Mouse (Mus musculus) CH12F3 (cell line): ENCODE measurements around the gene Hacd4.
"Not testable (repeated sequence)": the region's sequence is repeated elsewhere in the genome, so short reads cannot be mapped to it uniquely, and the experiment has no call there.

ENCODE experiments used
- in situ Hi-C: fragments of 300-500 bp; cut with MboI; formaldehyde crosslinking; loops from 2 replicates; pipeline ENCODE4 v1.14.3; 2020; ENCODE audit warnings: low sequenced_read_pairs

Hacd4 gene

GRCm38 (mm10) chr4:88436593-88437165 lies 2.0 kb downstream of the Hacd4 start:
- in situ Hi-C loops = no loop called here

- in situ Hi-C loops = no loop called here
Observed at GRCm38 (mm10) chr4:88432412-88433024, 6.2 kb downstream of the Hacd4 start.

- in situ Hi-C loops = no loop called here
Observed at GRCm38 (mm10) chr4:88427630-88428239, 11.0 kb downstream of the Hacd4 start.

GRCm38 (mm10) chr4:88424563-88424962 lies 14.2 kb downstream of the Hacd4 start:
- in situ Hi-C loops = no loop called here

GRCm38 (mm10) chr4:88419378-88419777 lies 19.4 kb downstream of the Hacd4 start:
- in situ Hi-C loops = no loop called here

- in situ Hi-C loops = no loop called here
Observed at GRCm38 (mm10) chr4:88415017-88415416, 23.7 kb downstream of the Hacd4 start.

GRCm38 (mm10) chr4:88412331-88412730 lies 26.4 kb downstream of the Hacd4 start:
- in situ Hi-C loops = no loop called here

- in situ Hi-C loops = no loop called here
Observed at GRCm38 (mm10) chr4:88409279-88409678, 29.4 kb downstream of the Hacd4 start.

- in situ Hi-C loops = no loop called here
Observed at GRCm38 (mm10) chr4:88406887-88407696, 31.6 kb downstream of the Hacd4 start.

GRCm38 (mm10) chr4:88402884-88403283 lies 35.8 kb downstream of the Hacd4 start:
- in situ Hi-C loops = no loop called here

GRCm38 (mm10) chr4:88400992-88401313 lies 37.8 kb downstream of the Hacd4 start:
- in situ Hi-C loops = no loop called here

- in situ Hi-C loops = no loop called here
Observed at GRCm38 (mm10) chr4:88400302-88400991, 38.3 kb downstream of the Hacd4 start.

GRCm38 (mm10) chr4:88396995-88397521 lies 41.7 kb downstream of the Hacd4 start:
- in situ Hi-C loops = no loop called here

GRCm38 (mm10) chr4:88395717-88396116 lies 43.0 kb downstream of the Hacd4 start:
- in situ Hi-C loops = no loop called here

GRCm38 (mm10) chr4:88390596-88390995 lies 48.1 kb downstream of the Hacd4 start:
- in situ Hi-C loops = not testable (repeated sequence)

- in situ Hi-C loops = no loop called here
Observed at GRCm38 (mm10) chr4:88390036-88390435, 48.7 kb downstream of the Hacd4 start.

GRCm38 (mm10) chr4:88372293-88373224 lies 66.2 kb downstream of the Hacd4 start:
- in situ Hi-C loops = no loop called here

GRCm38 (mm10) chr4:88370819-88371218 lies 67.9 kb downstream of the Hacd4 start:
- in situ Hi-C loops = no loop called here

GRCm38 (mm10) chr4:88369951-88370350 lies 68.8 kb downstream of the Hacd4 start:
- in situ Hi-C loops = no loop called here

- in situ Hi-C loops = no loop called here
Observed at GRCm38 (mm10) chr4:88357431-88357830, 81.3 kb downstream of the Hacd4 start.
